Mouse (Mus musculus) lung, postnatal 14 days (tissue): ENCODE measurements around the gene Krtap19-4.

Experiments used
- DNase-seq: peaks from one replicate; pipeline ENCODE4 v3.0.0; 2021

Krtap19-4 gene

GRCm38 (mm10) chr16:88884989-88885388 is at the start of gene Krtap19-4:
Gene Krtap19-4, minus strand, starts transcription at chr16:88885089.
- no peak for DNase-seq

DNA sequence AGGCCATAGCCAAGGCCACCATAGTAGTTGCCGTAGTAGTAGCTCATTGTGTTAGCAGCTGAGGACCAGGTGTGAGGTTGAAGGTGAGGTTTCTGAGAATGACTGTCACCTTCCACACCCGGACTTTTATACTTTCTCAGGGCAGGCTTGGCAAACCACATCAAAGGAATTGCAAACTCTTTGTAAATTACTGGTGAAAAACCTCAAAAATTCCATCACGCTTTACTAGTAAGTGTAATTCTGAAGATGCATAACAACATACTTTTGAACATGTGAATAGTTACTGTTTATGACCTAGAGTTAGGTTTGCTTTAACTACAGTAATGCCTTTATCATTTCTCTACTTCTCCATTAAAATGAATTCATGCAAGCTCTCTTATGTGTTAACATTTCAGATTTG is 47.3 kb upstream of the Krtap19-4 start, which contains the start of gene Krtap19-9b:
Gene Krtap19-9b (minus strand): TSS at position 101 of the 400 bp plus-strand sequence.
- DNase-seq = no peak

- DNase-seq = no peak
Observed at GRCm38 (mm10) chr16:88896357-88896756, 11.5 kb upstream of the Krtap19-4 start, which contains the start of gene Krtap19-5. Gene Krtap19-5, minus strand, starts transcription at chr16:88896457.

GRCm38 (mm10) chr16:88886870-88887269 is 2.0 kb upstream of the Krtap19-4 start:
- DNase-seq = no peak

DNA sequence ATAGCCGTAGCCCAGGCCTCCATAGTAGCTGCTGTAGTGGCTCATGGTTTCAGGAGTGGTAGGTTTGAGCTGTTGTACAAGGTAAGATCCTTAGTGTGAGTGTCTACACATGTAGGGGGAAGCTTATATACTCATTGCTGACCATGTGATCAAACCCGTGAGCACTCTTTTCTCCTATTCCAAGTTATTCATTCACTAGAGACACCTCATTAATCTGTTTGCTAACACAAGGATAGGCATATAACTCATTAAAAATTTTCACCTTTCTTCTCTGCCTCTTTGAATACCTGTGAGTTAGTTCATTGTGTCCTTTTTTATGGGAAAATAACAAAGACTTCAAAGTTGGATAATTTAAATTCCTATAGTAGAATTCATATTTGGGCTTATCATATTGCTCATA is 7.0 kb downstream of the Krtap19-4 start, which contains the start of gene Krtap19-3:
Gene Krtap19-3 (minus strand): TSS at position 101 of the 400 bp plus-strand sequence.
- DNase-seq = no peak

- DNase-seq = no peak
Observed at GRCm38 (mm10) chr16:88874169-88874568, 10.7 kb downstream of the Krtap19-4 start, which contains the start of gene Krtap19-2. Gene Krtap19-2, minus strand, starts transcription at chr16:88874269.

DNA sequence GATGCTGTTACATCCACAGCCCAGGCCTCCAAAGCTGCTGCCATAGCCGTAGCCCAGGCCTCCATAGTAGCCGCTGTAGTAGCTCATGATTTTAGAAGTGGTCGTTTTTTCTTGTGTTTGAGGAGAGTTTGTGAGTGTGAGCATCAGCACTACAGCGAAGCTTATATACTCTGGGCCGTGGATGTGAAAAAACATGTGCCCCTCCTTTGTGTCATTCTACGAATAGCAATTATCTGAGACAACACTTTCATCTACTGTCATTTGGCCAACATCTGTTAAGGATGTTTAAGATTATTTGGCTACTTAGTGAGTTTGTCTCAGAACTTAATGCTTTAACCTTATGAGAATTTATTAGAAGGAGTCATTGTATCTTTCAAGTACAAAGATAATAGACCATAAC is 15.6 kb downstream of the Krtap19-4 start, which contains the start of gene Krtap19-1:
Gene Krtap19-1 (minus strand): TSS at position 101 of the 400 bp plus-strand sequence.
- DNase-seq = no peak

DNA sequence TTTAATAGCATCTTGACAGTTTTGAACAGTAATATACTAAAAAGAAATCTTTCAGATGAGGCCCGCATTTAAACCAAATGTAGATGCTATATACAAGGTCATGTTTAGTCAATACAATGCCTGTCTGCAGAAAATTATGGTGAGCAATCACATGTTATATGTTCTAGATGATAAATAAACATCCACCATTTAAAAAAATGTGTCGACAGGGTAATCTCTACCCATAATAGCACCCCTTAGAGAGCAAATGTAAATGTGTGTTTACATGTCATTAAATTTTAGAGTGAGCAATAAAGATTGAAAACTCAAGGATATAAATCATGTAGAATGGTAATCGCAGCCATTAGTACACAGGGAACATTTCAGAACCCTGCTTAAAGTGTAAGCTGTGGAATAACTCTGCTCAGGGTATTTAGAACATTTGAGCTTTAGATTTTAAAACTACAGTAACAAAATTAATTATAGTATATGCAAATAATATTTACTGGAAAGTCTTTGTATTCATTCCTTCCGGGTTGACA is 19.9 kb downstream of the Krtap19-4 start:
- DNase-seq = no peak

DNA sequence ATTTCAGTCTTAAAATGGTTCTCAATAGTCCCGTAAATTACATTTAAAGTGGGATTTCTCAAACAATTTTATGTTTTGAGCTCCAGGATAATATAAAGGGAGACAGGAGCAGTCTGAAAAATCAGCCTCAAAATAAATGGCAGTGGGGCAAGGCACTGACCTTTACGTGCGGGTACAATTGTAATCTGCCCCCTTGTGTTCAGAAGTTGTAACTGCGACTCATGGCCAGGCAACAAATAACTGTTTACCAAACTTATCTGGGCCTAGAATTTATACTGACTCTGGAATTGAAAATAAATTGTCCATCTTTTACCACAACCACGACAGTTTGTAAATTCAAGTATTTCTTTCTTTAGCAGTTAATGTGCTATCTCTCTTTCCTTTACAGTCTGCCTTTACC is 33.4 kb downstream of the Krtap19-4 start:
- peak; percentile 1 for DNase-seq

- DNase-seq = no peak
Observed at GRCm38 (mm10) chr16:88848558-88848957, 36.3 kb downstream of the Krtap19-4 start.

GRCm38 (mm10) chr16:88847363-88847762 is 37.5 kb downstream of the Krtap19-4 start:
- no peak for DNase-seq
